Mouse (Mus musculus): ENCODE data around the gene Dnah6.

- TF ChIP-seq CTCF (IDR thresholded peaks at IDR 0.05; ENCODE audit: low read depth, low read length) (no peak), POLR2A (IDR thresholded peaks at IDR 0.05; ENCODE audit: extremely low read depth, insufficient read depth, low read length) (no peak)
Observed at GRCm38 (mm10) chr6:73053526-73053925, 167.9 kb downstream of the Dnah6 start.
